Mouse (Mus musculus) intestine, postnatal 0 days (tissue): ENCODE measurements around the gene Tspan18. TPM values are rescaled to one million over a fixed set of nuclear protein-coding genes. Genes with fewer than 3 reads are reported as not detected.
A peak's percentile ranks its signal among the peaks of the same experiment; 100 is the strongest.

Experiments
- ATAC-seq: fragments of 200-750 bp; cut with Nextera tagmentation; 2 replicates; pipeline ENCODE4 v1.8.0; 2017; ENCODE audit warnings: mild to moderate bottlenecking, moderate TSS enrichment, moderate library complexity
- H3K27ac ChIP-seq: fragments of 300-500 bp; sonication (generic); 2 replicates; pipeline ENCODE4 v1.5.1; 2014; ENCODE audit warnings: mild to moderate bottlenecking, low read depth, low read length, moderate library complexity
- H3K27me3 ChIP-seq: fragments of 300-500 bp; sonication (generic); replicated peaks from 2 replicates; pipeline ENCODE4 v1.6.1; 2014; ENCODE audit warnings: low read length, mixed read lengths; ENCODE audit not compliant: control insufficient read depth, insufficient read depth
- H3K36me3 ChIP-seq: fragments of 300-500 bp; sonication (generic); 2 replicates; pipeline ENCODE4 v1.6.1; 2014; ENCODE audit warnings: mild to moderate bottlenecking, moderate library complexity; ENCODE audit not compliant: control insufficient read depth, insufficient read depth
- H3K4me1 ChIP-seq: fragments of 300-500 bp; sonication (generic); replicated peaks from 2 replicates; pipeline ENCODE4 v1.6.1; 2014; ENCODE audit warnings: antibody characterized with exemption, low read length, mixed read lengths; ENCODE audit not compliant: control insufficient read depth, insufficient read depth
- H3K4me2 ChIP-seq: fragments of 300-500 bp; sonication (generic); replicated peaks from 2 replicates; pipeline ENCODE4 v1.6.1; 2014; ENCODE audit warnings: low read depth, mild to moderate bottlenecking, moderate library complexity
- H3K4me3 ChIP-seq: fragments of 300-500 bp; sonication (generic); 2 replicates; pipeline ENCODE4 v1.5.1; 2014; ENCODE audit warnings: low read depth, low read length
- H3K9ac ChIP-seq: fragments of 300-500 bp; sonication (generic); 2 replicates; pipeline ENCODE4 v1.6.1; 2014; ENCODE audit warnings: mild to moderate bottlenecking, low read depth, low read length
- H3K9me3 ChIP-seq: fragments of 300-500 bp; sonication (generic); 2 replicates; pipeline ENCODE4 v1.6.1; 2016; ENCODE audit warnings: mixed run types; ENCODE audit not compliant: control insufficient read depth
- CTCF ChIP-seq: sonication (generic); IDR thresholded peaks from 2 replicates; pipeline ENCODE4 v1.5.1; 2016; ENCODE audit warnings: low read depth, mild to moderate bottlenecking, control low read depth, antibody characterized with exemption, moderate library complexity
- WGBS: fragments of 180-500 bp; shearing (Covaris S2); extraction: QIAGEN DNeasy Blood & Tissue Kit; methylation state at CpG from one replicate; pipeline ENCODE4 v1.1.7; 2014; 5-methylcytosine and 5-hydroxymethylcytosine counted together
- polyA plus RNA-seq: library from polyadenylated mRNA; unstranded; fragments of >200 nt; fragmentation: Nextera tagmentation; extraction: Ambion mirVana; gene quantifications from 2 replicates; pipeline ENCODE4 v1.2.1, GENCODE M21; 2015

Gene Tspan18
- polyA plus RNA-seq, 1 experiment from 2014 or later: 18.0 TPM

GRCm38 (mm10) chr2:93215790-93216189, 118.5 kb downstream of the Tspan18 start:
- no peak for ATAC-seq
- no peaks in the 10 kb centered on the region for H3K4me1 ChIP-seq
- no peaks in the 10 kb centered on the region for H3K36me3 ChIP-seq
- H3K4me3 ChIP-seq: no peak overlapping the region
- WGBS: 80% methylated on average over 10 of the region's 10 CpGs
- H3K27me3 ChIP-seq: no peaks in the 10 kb centered on the region
- no peak for TF ChIP-seq CTCF
- H3K9me3 ChIP-seq: no peaks in the 10 kb centered on the region
- H3K27ac ChIP-seq: no peak overlapping the region
- no peak overlapping the region for H3K9ac ChIP-seq
- no peak overlapping the region for H3K4me2 ChIP-seq

- H3K27me3 ChIP-seq: no peaks in the 10 kb centered on the region
- no peak overlapping the region for H3K4me3 ChIP-seq
- H3K4me1 ChIP-seq: no peaks in the 10 kb centered on the region
- no peak for TF ChIP-seq CTCF
- H3K4me2 ChIP-seq: no peak overlapping the region
- WGBS: 82% methylated on average over 1 of the region's 1 CpGs
- no peak overlapping the region for H3K27ac ChIP-seq
- no peak overlapping the region for H3K9ac ChIP-seq
- H3K36me3 ChIP-seq: no peaks in the 10 kb centered on the region; the same call in 1 of the 2 replicates
- ATAC-seq: peak; percentile 46
- no peaks in the 10 kb centered on the region for H3K9me3 ChIP-seq
Measured at GRCm38 (mm10) chr2:93214192-93214591, 120.1 kb downstream of the Tspan18 start.

- no peak overlapping the region for H3K9ac ChIP-seq
- H3K9me3 ChIP-seq: no peaks in the 10 kb centered on the region
- H3K4me3 ChIP-seq: no peak overlapping the region
- H3K4me1 ChIP-seq: no peaks in the 10 kb centered on the region
- WGBS: 95% methylated on average over 2 of the region's 2 CpGs
- no peak overlapping the region for H3K27ac ChIP-seq
- TF ChIP-seq CTCF: no peak
- H3K27me3 ChIP-seq: no peaks in the 10 kb centered on the region
- no peaks in the 10 kb centered on the region; the same call in 1 of the 2 replicates for H3K36me3 ChIP-seq
- ATAC-seq: no peak
- no peak overlapping the region for H3K4me2 ChIP-seq
Measured at GRCm38 (mm10) chr2:93212865-93213264, 121.4 kb downstream of the Tspan18 start.

DNA sequence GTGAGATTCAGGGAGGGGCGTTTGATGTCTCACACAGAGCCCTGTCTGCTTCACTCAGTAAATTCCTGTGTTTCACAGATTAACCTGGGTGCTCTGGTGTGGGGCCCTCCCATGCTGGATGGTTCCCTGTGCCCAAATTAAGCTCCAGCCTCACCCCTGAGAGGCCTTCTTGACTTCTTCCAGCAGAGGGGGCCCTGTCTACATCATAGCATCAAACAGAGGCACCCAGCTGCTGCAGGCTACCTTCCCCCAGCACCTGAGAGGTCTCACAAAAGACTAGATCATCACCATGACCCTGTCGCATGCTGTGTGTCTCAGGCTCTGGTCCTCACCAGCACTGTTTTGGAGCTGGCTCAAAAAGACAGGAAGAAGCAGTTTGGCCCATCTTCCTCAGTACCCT, 121.9 kb downstream of the Tspan18 start:
- 72% methylated on average over 2 of the region's 2 CpGs for WGBS
- peak; percentile 42 for TF ChIP-seq CTCF
- no peaks in the 10 kb centered on the region for H3K4me1 ChIP-seq
- no peaks in the 10 kb centered on the region for H3K9me3 ChIP-seq
- no peaks in the 10 kb centered on the region; the same call in 1 of the 2 replicates for H3K36me3 ChIP-seq
- no peak overlapping the region for H3K9ac ChIP-seq
- H3K27ac ChIP-seq: no peak overlapping the region
- H3K4me2 ChIP-seq: no peak overlapping the region
- no peak overlapping the region for H3K4me3 ChIP-seq
- no peaks in the 10 kb centered on the region for H3K27me3 ChIP-seq
- ATAC-seq: no peak

DNA sequence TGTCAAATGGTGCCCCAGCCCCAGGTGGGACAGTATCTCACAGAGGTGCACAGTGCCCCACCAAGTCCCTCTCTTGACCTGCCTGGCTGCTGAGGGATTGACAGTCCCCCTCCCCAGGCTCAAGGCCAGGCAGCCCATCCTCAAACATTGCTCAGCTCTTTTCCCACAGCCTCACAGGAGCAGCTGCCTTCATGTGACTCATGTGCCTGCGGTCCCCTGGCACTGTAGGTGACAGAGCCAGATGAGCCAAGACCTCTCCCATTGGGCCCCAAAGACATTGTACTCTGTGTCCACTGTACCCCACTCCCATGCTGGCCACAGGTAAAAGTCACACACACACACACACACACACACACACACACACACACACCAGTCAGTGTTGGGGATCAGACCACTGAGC, 128.2 kb downstream of the Tspan18 start:
- Histone ChIP-seq H3K4me1 (no peaks in the 10 kb centered on the region), H3K36me3 (no peaks in the 10 kb centered on the region; the same call in 1 of the 2 replicates), H3K4me2 (no peak overlapping the region), H3K4me3 (no peak overlapping the region), H3K9me3 (no peaks in the 10 kb centered on the region), H3K9ac (no peak overlapping the region), H3K27ac (no peak overlapping the region), H3K27me3 (no peaks in the 10 kb centered on the region)
- WGBS: 91% methylated on average over 1 of the region's 1 CpGs
- TF ChIP-seq CTCF: no peak
- ATAC-seq: no peak

- 82% methylated on average over 6 of the region's 6 CpGs for WGBS
Measured at GRCm38 (mm10) chr2:93204571-93204970, 129.7 kb downstream of the Tspan18 start.

DNA sequence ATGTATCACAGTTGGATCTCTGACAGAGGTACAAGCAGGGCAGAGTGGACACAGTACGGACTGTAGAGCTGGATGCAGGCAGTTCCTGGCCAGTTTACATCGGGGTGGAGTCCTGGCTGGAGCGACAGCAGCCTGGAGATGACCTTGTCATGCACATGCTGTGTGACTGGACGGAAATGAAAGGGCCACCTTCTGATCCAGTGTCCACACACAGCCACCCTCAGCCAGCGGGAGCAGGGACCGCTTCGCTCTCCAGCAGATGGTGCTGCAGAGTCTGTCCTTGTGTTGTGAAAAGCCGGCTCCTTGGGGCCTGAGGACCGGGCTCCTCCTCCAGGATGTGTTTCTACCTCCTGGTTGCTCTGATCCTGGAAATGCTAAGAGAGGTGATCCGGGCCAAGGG, 130.6 kb downstream of the Tspan18 start:
- Histone ChIP-seq H3K4me2 (no peak overlapping the region), H3K9me3 (no peaks in the 10 kb centered on the region), H3K27ac (no peak overlapping the region), H3K36me3 (peaks cover 8% of the 10 kb centered on the region; the same call in 1 of the 2 replicates), H3K4me3 (no peak overlapping the region), H3K4me1 (0 out of 2 replicates have a peak, but pooled peaks cover 3% of the 10 kb centered on the region), H3K27me3 (no peaks in the 10 kb centered on the region), H3K9ac (no peak overlapping the region)
- TF ChIP-seq CTCF: peak; percentile 82
- WGBS: 21% methylated on average over 10 of the region's 10 CpGs
- ATAC-seq: peak; percentile 39

More at GRCm38 (mm10) chr2:93204571-93204970, 129.7 kb downstream of the Tspan18 start:
- Histone ChIP-seq H3K4me1 (0 out of 2 replicates have a peak, but pooled peaks cover 3% of the 10 kb centered on the region), H3K4me3 (no peak overlapping the region), H3K27me3 (no peaks in the 10 kb centered on the region), H3K27ac (no peak overlapping the region), H3K4me2 (no peak overlapping the region), H3K9ac (no peak overlapping the region), H3K36me3 (peaks cover 8% of the 10 kb centered on the region; the same call in 1 of the 2 replicates), H3K9me3 (no peaks in the 10 kb centered on the region)
- no peak for ATAC-seq
- no peak for TF ChIP-seq CTCF
